Mouse (Mus musculus) cortical plate, adult 2 months (tissue): Measurements from ENCODE around the gene Tmem210.

ENCODE experiments used
- CTCF ChIP-seq: fragments of 200-500 bp; IDR thresholded peaks from 2 replicates; pipeline ENCODE4 v1.5.1; 2011; ENCODE audit warnings: mild to moderate bottlenecking, control low read depth, low read length; ENCODE audit not compliant: insufficient read depth; ENCODE audit errors: extremely low read depth
- POLR2A ChIP-seq: fragments of 200-500 bp; IDR thresholded peaks from 2 replicates; pipeline ENCODE4 v1.6.1; 2011; ENCODE audit warnings: mild to moderate bottlenecking, low read length, control low read depth; ENCODE audit not compliant: insufficient read depth; ENCODE audit errors: extremely low read depth

DNA sequence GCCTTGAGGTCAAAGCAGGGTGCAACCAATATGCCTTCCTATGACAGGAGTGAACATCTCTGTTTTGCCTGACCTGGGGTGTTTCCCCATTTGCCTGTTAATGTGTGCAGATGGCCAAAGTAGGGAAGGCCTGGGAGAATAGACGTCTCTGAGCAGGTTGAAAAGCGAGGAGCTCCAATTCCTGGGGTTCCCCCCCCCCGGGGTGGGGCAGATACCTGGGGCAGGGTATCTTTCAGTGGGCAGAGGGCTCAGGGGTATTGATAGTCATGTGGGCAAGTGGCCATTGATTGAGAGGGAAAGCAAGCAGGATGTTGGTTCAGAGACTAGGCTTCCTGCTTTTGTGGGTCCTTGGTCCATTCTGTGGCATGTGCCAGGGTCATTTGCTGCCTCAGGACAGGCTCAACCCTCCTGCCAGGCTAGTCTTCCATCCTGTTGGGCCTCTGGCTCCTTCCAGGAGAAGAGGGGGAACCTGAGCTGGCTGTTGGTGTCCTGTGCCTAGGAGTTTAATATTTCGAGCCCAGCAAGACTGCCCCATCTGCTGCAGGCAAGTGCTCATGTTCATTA, 20.1 kb upstream of the Tmem210 start:
- no peak for TF ChIP-seq CTCF
- TF ChIP-seq POLR2A = no peak
